Mouse (Mus musculus) testis, adult 2 months (tissue): Measurements from ENCODE around the gene Htra3.

Experiments used
- CTCF ChIP-seq: fragments of 200-500 bp; IDR thresholded peaks from 2 replicates; pipeline ENCODE4 v1.5.1; 2012; ENCODE audit warnings: low read depth, mild to moderate bottlenecking, inconsistent platforms, low read length, moderate library complexity; ENCODE audit not compliant: control insufficient read depth, insufficient read depth, insufficient replicate concordance
- POLR2A ChIP-seq: fragments of 200-500 bp; IDR thresholded peaks from 2 replicates; pipeline ENCODE4 v1.6.1; 2012; ENCODE audit warnings: low read depth, mild to moderate bottlenecking, inconsistent platforms, low read length, moderate library complexity; ENCODE audit not compliant: control insufficient read depth

- TF ChIP-seq POLR2A (no peak), CTCF (peak; percentile 15; the same call in 1 of the 2 replicates)
Measured at GRCm38 (mm10) chr5:35695815-35696214, 16.2 kb upstream of the Htra3 start.
